Mouse (Mus musculus) kidney, adult 8-10 months (tissue): ENCODE data around the gene Pank4.

ENCODE experiments used
- DNase-seq, 2 experiments: peaks; one replicate each; pipeline ENCODE4 v3.0.0; 2022

Gene Pank4

GRCm38 (mm10) chr4:155014244-155014643 is 50.3 kb downstream of the Pank4 start:
- DNase-seq: no peak

- no peak for DNase-seq
Measured at GRCm38 (mm10) chr4:155014791-155015190, 50.9 kb downstream of the Pank4 start.

GRCm38 (mm10) chr4:155015550-155015949 is 51.6 kb downstream of the Pank4 start:
- no peak for DNase-seq

GRCm38 (mm10) chr4:155016807-155017206 is 52.9 kb downstream of the Pank4 start:
- DNase-seq: no peak

GRCm38 (mm10) chr4:155017253-155017878 is 53.4 kb downstream of the Pank4 start:
- DNase-seq: no peak

- DNase-seq: no peak
Measured at GRCm38 (mm10) chr4:155018066-155018465, 54.1 kb downstream of the Pank4 start.

- peak in 1 of 2 experiments; percentile 10 for DNase-seq
Measured at GRCm38 (mm10) chr4:155018601-155019335, 54.8 kb downstream of the Pank4 start.

- DNase-seq: peak in 1 of 2 experiments; percentile 5
Measured at GRCm38 (mm10) chr4:155019336-155019847, 55.5 kb downstream of the Pank4 start.

GRCm38 (mm10) chr4:155020141-155020540 is 56.2 kb downstream of the Pank4 start:
- DNase-seq: no peak

GRCm38 (mm10) chr4:155020813-155021212 is 56.9 kb downstream of the Pank4 start:
- no peak for DNase-seq

GRCm38 (mm10) chr4:155022228-155022855 is 58.4 kb downstream of the Pank4 start:
- DNase-seq: no peak

GRCm38 (mm10) chr4:155024170-155025010 is 60.5 kb downstream of the Pank4 start:
- no peak for DNase-seq
